Mouse (Mus musculus) cortical plate, adult 2 months (tissue): Measurements from ENCODE around the gene Bbc3.

Experiments
- CTCF ChIP-seq: fragments of 200-500 bp; IDR thresholded peaks from 2 replicates; pipeline ENCODE4 v1.5.1; 2011; ENCODE audit warnings: mild to moderate bottlenecking, control low read depth, low read length; ENCODE audit not compliant: insufficient read depth; ENCODE audit errors: extremely low read depth
- POLR2A ChIP-seq: fragments of 200-500 bp; IDR thresholded peaks from 2 replicates; pipeline ENCODE4 v1.6.1; 2011; ENCODE audit warnings: mild to moderate bottlenecking, low read length, control low read depth; ENCODE audit not compliant: insufficient read depth; ENCODE audit errors: extremely low read depth

GRCm38 (mm10) chr7:16287016-16287415 lies 21.2 kb upstream of the Bbc3 start:
- no peak for TF ChIP-seq CTCF
- no peak for TF ChIP-seq POLR2A
